19 mouse cellular contexts compared by ENCODE assay signal in the genomic region with DNA sequence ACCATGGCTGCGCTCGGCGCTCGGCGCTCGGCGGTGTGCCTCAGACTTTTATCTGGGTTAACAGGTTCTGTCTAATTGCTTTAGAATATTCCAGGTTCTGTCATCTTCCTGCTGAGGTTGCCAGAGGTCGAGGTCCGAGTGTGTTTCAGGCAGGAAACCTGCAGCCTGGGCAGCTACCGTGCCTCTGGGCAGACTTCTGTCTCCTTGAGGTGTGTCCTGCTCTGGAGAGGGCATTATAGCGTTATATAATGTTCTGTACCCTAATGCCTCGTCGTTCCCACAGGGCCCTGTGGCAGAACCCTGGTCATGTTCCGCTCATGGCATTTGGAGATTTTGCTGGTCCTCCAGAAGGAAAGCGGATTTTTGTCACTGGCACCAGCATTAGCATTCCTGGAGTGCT. TPM values are rescaled to one million over a fixed set of nuclear protein-coding genes. Genes with fewer than 3 reads are reported as not detected.
A peak's percentile ranks its signal among the peaks of the same experiment; 100 is the strongest.
DNase-seq lines count a peak whose midpoint lies in the region; ATAC-seq lines count a peak whose summit lies in the region.
"Had no signal": no experiment of that assay in that cellular context is flagged by ENCODE, and none has a peak within 500 bp of the region (broad histone marks: within the 10 kb centered on the region; RNA-seq: fewer than 3 reads in every experiment).

No protein-coding gene starts in this region.

- H3K4me3 ChIP-seq in hindbrain, embryonic 10.5 days, result no peak overlapping the region
- no peak overlapping the region for H3K4me3 ChIP-seq in hindbrain, embryonic 14.5 days (replicated peaks; ENCODE audit: low read length)
- H3K4me3 ChIP-seq in embryonic facial prominence, embryonic 10.5 days, result no peak overlapping the region
- H3K4me3 ChIP-seq: embryonic facial prominence, embryonic 13.5 days; layer of hippocampus, adult 2 months; liver, embryonic 15.5 days; myocyte had no signal

- no peak for ATAC-seq in hindbrain, embryonic 14.5 days (ENCODE audit: low FRiP score)
- ATAC-seq: lung, postnatal 0 days had no signal

- WGBS in hindbrain, embryonic 10.5 days, result 84% methylated on average over 15 of the region's 15 CpGs
- 86% methylated on average over 15 of the region's 15 CpGs for WGBS in hindbrain, embryonic 14.5 days
- 78% methylated on average over 15 of the region's 15 CpGs for WGBS in embryonic facial prominence, embryonic 10.5 days

- DNase-seq in cerebellum, adult 9-10 months, result peak; percentile 24
- no peak for DNase-seq in cerebellum, postnatal 4 days (ENCODE audit: low spot score in 2 of 2)
- peak; percentile 2 for DNase-seq in hindbrain, embryonic 10.5 days (ENCODE audit: low spot score)
- no peak for DNase-seq in hindbrain, embryonic 14.5 days (ENCODE audit: low spot score)
- DNase-seq in right cerebral cortex, postnatal 10 days (ENCODE audit: low spot score in 2 of 2), result peak; percentile 16 to 17
- DNase-seq in right cerebral cortex, postnatal 4 days, result no peak
- DNase-seq in embryonic facial prominence, embryonic 10.5 days (ENCODE audit: low spot score), result peak; percentile 7
- DNase-seq in ovary, postnatal 10 days (ENCODE audit: low spot score), result no peak
- DNase-seq: adrenal gland, postnatal 36 days; gastrocnemius, postnatal 14 days; kidney, adult 18-20 months; left cerebral cortex, postnatal 4 days; midbrain, embryonic 14.5 days had no signal

- H3K4me2 ChIP-seq in hindbrain, embryonic 14.5 days (replicated peaks), result no peak overlapping the region
- H3K4me2 ChIP-seq: embryonic facial prominence, embryonic 13.5 days; liver, embryonic 15.5 days had no signal

- H3K9ac ChIP-seq in hindbrain, embryonic 14.5 days, result no peak overlapping the region
- H3K9ac ChIP-seq: embryonic facial prominence, embryonic 13.5 days; liver, embryonic 15.5 days had no signal

- H3K36me3 ChIP-seq in hindbrain, embryonic 10.5 days, result no peaks in the 10 kb centered on the region
- H3K36me3 ChIP-seq in hindbrain, embryonic 14.5 days (replicated peaks; ENCODE audit: control insufficient read depth, insufficient read depth), result no peaks in the 10 kb centered on the region
- no peaks in the 10 kb centered on the region for H3K36me3 ChIP-seq in embryonic facial prominence, embryonic 10.5 days (replicated peaks)
- H3K36me3 ChIP-seq: embryonic facial prominence, embryonic 13.5 days; liver, embryonic 15.5 days had no signal

- peaks cover 42% of the 10 kb centered on the region for H3K4me1 ChIP-seq in hindbrain, embryonic 10.5 days (replicated peaks)
- peaks cover 6% of the 10 kb centered on the region for H3K4me1 ChIP-seq in hindbrain, embryonic 14.5 days (replicated peaks; ENCODE audit: control insufficient read depth, insufficient read depth, low read length)
- H3K4me1 ChIP-seq in embryonic facial prominence, embryonic 10.5 days, result peaks cover 56% of the 10 kb centered on the region

- no peak overlapping the region for H3K27ac ChIP-seq in hindbrain, embryonic 10.5 days
- H3K27ac ChIP-seq in hindbrain, embryonic 14.5 days, result no peak overlapping the region
- H3K27ac ChIP-seq in embryonic facial prominence, embryonic 10.5 days (replicated peaks), result no peak overlapping the region
- H3K27ac ChIP-seq: embryonic facial prominence, embryonic 13.5 days; kidney, postnatal 0 days; layer of hippocampus, adult 2 months; liver, embryonic 15.5 days had no signal

- peaks cover 28% of the 10 kb centered on the region for H3K27me3 ChIP-seq in hindbrain, embryonic 10.5 days (ENCODE audit: insufficient read depth, poor library complexity, severe bottlenecking)
- H3K27me3 ChIP-seq in hindbrain, embryonic 14.5 days (ENCODE audit: control insufficient read depth, insufficient read depth, low read length), result peaks cover 12% of the 10 kb centered on the region
- peaks cover 33% of the 10 kb centered on the region for H3K27me3 ChIP-seq in embryonic facial prominence, embryonic 10.5 days (replicated peaks; ENCODE audit: low read depth, poor library complexity, severe bottlenecking)

- H3K9me3 ChIP-seq in hindbrain, embryonic 10.5 days, result no peaks in the 10 kb centered on the region
- H3K9me3 ChIP-seq in hindbrain, embryonic 14.5 days (ENCODE audit: control insufficient read depth, low read length), result no peaks in the 10 kb centered on the region
- no peaks in the 10 kb centered on the region for H3K9me3 ChIP-seq in embryonic facial prominence, embryonic 10.5 days
- H3K9me3 ChIP-seq: embryonic facial prominence, embryonic 13.5 days; liver, embryonic 15.5 days had no signal

RNA-seq across cellular contexts. Expression of a gene that starts 4.7 kb away (rescaled TPM):
- 7.1 and 11.1 TPM in 2 replicates for polyA plus RNA-seq in hindbrain, embryonic 10.5 days (2016; fragmentation: Nextera tagmentation; extraction: Ambion mirVana)
- 56.9 and 64.2 TPM in 2 replicates for polyA plus RNA-seq in hindbrain, embryonic 14.5 days (2014; fragmentation: Nextera tagmentation; extraction: Ambion mirVana)
- polyA plus RNA-seq in embryonic facial prominence, embryonic 10.5 days (2016; fragmentation: Nextera tagmentation; extraction: Ambion mirVana), result 3.8 and 4.6 TPM in 2 replicates
- polyA plus RNA-seq: myocyte had no signal

RNA-seq across cellular contexts. Expression of a gene that starts 45.2 kb away (rescaled TPM):
- polyA plus RNA-seq in hindbrain, embryonic 10.5 days (2016; fragmentation: Nextera tagmentation; extraction: Ambion mirVana), result 12.6 and 17.3 TPM in 2 replicates
- polyA plus RNA-seq in hindbrain, embryonic 14.5 days (2014; fragmentation: Nextera tagmentation; extraction: Ambion mirVana), result 14.6 and 14.9 TPM in 2 replicates
- 16.5 and 17.7 TPM in 2 replicates for polyA plus RNA-seq in embryonic facial prominence, embryonic 10.5 days (2016; fragmentation: Nextera tagmentation; extraction: Ambion mirVana)

Comparison
In these comparisons a context has a peak if more than half of its experiments do, and no peak if none do; other contexts are left out.
1. DNase-seq: peak in cerebellum, adult 9-10 months (single experiment), hindbrain, embryonic 10.5 days (single experiment), right cerebral cortex, postnatal 10 days (2 of 2) and embryonic facial prominence, embryonic 10.5 days (single experiment); none in cerebellum, postnatal 4 days (0 of 2), hindbrain, embryonic 14.5 days (single experiment), right cerebral cortex, postnatal 4 days (single experiment) and ovary, postnatal 10 days (single experiment).